Mouse (Mus musculus): ENCODE measurements around the gene Rras2. TPM values are rescaled to one million over a fixed set of nuclear protein-coding genes. Genes with fewer than 3 reads are reported as not detected.

Rras2 gene
- polyA plus RNA-seq, 1 experiment from 2014 or later: 21.2 TPM

DNA sequence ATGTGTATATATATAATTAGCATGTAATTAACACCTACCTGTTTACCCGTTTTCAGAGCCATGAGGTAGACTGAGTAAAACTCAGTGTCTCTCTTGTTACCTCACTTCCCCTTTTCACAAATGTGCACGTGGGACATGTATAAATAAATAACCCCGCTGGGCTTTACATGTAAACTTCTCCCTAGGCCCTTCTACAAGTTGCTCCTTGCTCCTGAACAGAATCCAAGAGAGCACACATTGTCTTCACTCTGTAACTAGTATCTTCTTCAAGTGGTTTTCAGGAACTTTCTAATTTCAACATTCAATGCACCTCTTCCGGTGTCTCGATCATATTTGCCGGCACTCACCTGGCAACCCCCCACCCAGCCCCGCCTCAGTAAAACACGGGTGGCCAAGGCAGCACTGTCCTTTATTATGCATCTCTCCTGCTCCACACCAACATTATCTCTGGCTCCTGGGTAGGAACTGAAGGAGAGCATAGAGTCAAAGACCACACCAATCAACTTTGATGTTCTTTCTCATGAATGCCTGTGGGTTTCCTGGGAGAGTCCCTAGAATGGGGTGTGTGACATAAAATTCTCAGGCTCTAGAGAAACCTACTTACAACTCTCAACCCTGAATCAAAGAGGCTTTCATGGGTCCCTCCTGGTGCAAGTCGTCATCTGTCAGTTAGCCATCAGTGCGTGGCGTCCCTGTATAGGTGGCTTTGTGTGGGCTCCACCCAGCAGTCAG is 47.7 kb downstream of the Rras2 start:
- Histone ChIP-seq H3K9me3 (no peaks in the 10 kb centered on the region), H3K9ac (no peak overlapping the region), H3K27me3 (no peaks in the 10 kb centered on the region), H3K4me1 (peaks cover 36% of the 10 kb centered on the region), H3K36me3 (no peaks in the 10 kb centered on the region), H3K4me3 (no peak overlapping the region), H3K27ac (no peak overlapping the region), H3K4me2 (no peak overlapping the region)
- no peak for ATAC-seq (ENCODE audit: insufficient number of reproducible peaks, insufficient read depth, low FRiP score, low TSS enrichment, low read depth)
- 83% methylated on average over 11 of the region's 11 CpGs for whole genome bisulfite sequencing

DNA sequence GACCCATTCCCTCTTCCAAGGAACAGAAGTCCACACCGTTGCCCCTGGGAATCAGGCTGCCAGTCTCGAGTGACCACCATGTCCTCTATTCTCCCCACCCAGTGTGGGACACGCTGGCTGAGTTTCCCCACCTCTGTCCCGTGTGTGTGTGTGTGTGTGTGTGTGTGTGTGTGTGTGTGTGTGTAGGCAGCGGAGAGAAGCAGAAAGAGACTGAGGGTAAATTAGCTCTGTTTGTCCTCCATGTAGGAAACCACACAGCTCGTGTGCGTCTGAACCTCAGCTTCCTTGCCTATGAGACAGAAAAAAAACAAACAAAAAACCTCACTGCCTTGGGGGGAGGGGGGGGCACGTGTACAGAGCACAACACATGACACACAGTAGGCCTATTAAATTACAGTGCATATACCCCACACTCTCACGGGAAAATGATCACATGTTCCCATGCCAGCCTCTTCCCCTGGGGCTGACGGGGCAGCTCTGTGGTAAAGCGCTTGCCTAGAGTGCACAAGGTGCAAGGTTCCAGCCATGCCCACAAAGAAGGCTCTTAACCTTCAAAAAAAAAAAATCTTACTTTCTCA is 48.5 kb downstream of the Rras2 start:
- Histone ChIP-seq H3K9ac (no peak overlapping the region), H3K27ac (no peak overlapping the region), H3K4me2 (no peak overlapping the region), H3K4me1 (peaks cover 42% of the 10 kb centered on the region), H3K9me3 (no peaks in the 10 kb centered on the region), H3K4me3 (no peak overlapping the region), H3K27me3 (no peaks in the 10 kb centered on the region), H3K36me3 (no peaks in the 10 kb centered on the region)
- ATAC-seq (ENCODE audit: insufficient number of reproducible peaks, insufficient read depth, low FRiP score, low TSS enrichment, low read depth): no peak
- WGBS: 70% methylated on average over 11 of the region's 11 CpGs

DNA sequence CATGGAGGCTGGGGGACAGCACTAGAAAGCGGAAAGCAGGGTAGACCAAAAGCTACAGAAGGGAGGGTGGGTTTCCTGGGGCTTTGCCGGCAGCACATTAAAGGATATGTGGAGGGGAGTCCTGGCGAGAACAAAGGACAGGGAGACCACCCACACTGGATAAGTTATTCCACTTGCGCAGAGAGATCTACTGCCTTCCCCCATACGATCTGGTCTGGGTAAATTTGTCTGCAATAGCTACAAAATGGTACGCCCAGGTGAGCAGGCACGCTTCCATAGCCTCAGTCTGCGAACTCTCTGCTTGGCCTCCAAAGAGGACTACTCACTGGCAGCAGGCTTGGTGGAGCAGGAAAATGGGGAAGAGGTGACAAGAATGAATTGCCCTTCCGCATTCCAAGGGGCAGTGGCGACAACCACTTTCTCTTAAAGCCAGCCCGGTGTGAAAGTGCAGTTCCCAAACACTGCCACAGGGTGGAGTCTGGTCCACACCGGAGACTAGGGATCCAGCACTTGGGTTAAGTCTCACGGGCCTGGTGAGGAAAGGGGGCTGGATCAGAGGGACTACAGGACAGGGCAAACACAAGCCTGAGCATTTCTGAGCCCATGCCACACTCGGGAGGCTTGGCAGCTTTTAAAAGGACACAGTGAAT is 50.9 kb downstream of the Rras2 start:
- Histone ChIP-seq H3K27ac (peak overlapping the region; percentile 60; the same call in 1 of the 2 replicates), H3K9me3 (no peaks in the 10 kb centered on the region), H3K4me1 (peaks cover 39% of the 10 kb centered on the region), H3K9ac (0 out of 2 replicates have a peak overlapping the region, but pooled peaks have one; percentile 36), H3K36me3 (no peaks in the 10 kb centered on the region), H3K27me3 (no peaks in the 10 kb centered on the region), H3K4me3 (peak overlapping the region; percentile 34), H3K4me2 (peak overlapping the region; percentile 67)
- ATAC-seq (ENCODE audit: insufficient number of reproducible peaks, insufficient read depth, low FRiP score, low TSS enrichment, low read depth): 0 out of 2 replicates have a peak, but pooled peaks have one; percentile 40
- WGBS: 8% methylated on average over 14 of the region's 14 CpGs

DNA sequence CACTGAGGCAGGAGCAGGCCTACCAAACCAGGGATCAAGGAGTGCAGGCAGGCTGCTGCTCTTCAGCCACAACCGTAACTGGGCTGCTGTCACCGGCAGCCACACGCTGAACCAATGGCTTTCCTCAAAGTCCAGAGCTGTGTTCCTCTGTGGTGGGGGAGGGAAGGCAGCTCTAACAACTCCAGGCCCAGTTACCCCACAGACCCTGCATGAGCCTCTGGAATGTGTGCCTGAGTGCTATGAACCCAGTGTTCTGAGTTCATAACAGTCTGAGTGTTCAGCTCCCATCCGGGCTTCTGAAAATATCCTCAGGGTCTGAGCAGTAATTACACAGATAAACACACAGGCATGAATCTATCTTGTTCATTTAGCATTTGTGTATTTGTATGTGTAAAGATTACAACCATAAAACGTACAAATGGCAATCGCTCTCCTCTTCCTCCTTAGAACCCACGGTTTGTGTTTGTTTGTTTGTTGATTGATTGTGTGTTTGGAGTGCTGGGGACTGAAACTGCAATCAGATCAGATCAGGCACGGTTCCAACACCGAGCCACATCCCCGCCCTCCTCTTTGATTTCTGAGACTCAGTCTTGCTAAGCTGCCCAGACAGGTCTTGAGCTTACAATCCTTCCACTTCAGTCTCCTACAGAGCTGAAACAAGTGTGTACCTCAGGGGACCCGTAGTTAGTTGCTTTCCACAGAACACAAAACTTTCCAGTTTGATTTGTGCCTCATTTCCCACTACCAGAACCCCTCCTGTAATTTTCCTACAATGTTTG is 52.0 kb downstream of the Rras2 start:
- H3K36me3 ChIP-seq: no peaks in the 10 kb centered on the region
- no peak overlapping the region for H3K4me3 ChIP-seq
- H3K4me2 ChIP-seq: peak overlapping the region; percentile 67
- no peaks in the 10 kb centered on the region for H3K27me3 ChIP-seq
- ATAC-seq (ENCODE audit: insufficient number of reproducible peaks, insufficient read depth, low FRiP score, low TSS enrichment, low read depth): no peak
- H3K4me1 ChIP-seq: peaks cover 34% of the 10 kb centered on the region
- 24% methylated on average over 11 of the region's 11 CpGs for WGBS
- no peaks in the 10 kb centered on the region for H3K9me3 ChIP-seq
- peak overlapping the region; percentile 66 for H3K27ac ChIP-seq
- no peak overlapping the region for H3K9ac ChIP-seq

DNA sequence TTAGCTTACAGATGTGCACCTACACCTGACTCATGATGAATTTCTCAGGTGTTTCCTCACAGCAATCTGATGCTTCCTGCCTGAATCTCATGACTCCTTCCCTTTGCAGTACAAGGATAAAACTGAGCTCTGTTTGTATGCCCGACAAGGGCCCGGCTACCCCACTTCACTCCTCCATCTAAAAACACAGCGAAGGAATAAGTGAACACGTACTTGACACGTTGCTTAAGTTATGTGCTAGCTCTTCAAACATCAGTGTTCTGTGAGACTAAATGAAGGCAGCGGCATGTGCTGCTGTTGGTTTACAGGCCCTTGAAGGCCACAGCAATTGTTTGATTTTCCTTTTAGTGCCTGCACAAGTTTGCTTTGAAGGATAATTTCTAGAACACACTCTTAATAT is 53.6 kb downstream of the Rras2 start:
- Histone ChIP-seq H3K27ac (no peak overlapping the region), H3K9me3 (no peaks in the 10 kb centered on the region), H3K27me3 (no peaks in the 10 kb centered on the region), H3K36me3 (no peaks in the 10 kb centered on the region), H3K9ac (no peak overlapping the region), H3K4me2 (no peak overlapping the region), H3K4me1 (peaks cover 34% of the 10 kb centered on the region), H3K4me3 (no peak overlapping the region)
- no peak for ATAC-seq (ENCODE audit: insufficient number of reproducible peaks, insufficient read depth, low FRiP score, low TSS enrichment, low read depth)
- 86% methylated on average over 6 of the region's 6 CpGs for WGBS

DNA sequence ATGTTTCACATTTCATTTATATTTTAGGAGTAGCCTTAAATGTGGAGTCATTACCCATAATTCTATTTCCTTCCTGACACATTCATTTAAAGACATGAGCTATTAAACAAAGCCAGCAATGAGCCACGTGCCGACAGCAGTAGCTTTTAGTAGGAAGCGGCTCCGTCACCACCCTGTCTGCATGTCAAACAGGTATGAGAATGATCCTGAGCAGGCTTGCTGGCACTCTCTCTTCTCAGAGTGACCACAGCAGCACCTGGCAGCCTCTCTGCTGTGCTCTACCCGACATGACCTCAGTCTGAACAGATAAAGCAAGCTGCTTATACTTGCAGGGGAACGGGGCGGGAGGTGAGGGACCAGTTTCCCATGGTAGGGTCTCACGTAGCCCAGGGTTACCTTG is 54.0 kb downstream of the Rras2 start:
- no peaks in the 10 kb centered on the region for H3K27me3 ChIP-seq

DNA sequence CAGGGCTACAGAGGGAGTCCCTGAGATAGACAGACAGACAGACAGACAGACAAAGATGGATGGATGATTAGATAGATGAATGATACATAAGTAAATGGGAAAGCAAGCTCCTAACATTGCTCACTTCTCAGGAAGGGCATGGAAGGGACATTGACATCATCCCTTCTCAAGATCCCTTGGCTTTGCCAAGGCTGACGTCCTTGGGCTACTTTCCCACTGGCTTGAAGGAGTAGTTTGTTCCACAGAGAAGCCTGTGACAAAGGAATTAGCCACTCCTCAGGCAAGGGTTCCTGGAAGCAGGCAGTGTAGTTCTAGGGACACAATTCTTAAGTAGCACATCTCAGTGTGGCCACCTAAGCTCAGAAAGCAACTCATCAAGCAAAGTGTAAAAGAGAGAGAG is 55.1 kb downstream of the Rras2 start:
- Histone ChIP-seq H3K9me3 (no peaks in the 10 kb centered on the region), H3K4me1 (peaks cover 34% of the 10 kb centered on the region), H3K36me3 (0 out of 2 replicates have a peak, but pooled peaks cover 2% of the 10 kb centered on the region), H3K4me2 (no peak overlapping the region), H3K9ac (no peak overlapping the region), H3K4me3 (no peak overlapping the region), H3K27ac (no peak overlapping the region), H3K27me3 (no peaks in the 10 kb centered on the region)
- 70% methylated on average over 1 of the region's 1 CpGs for WGBS
- ATAC-seq (ENCODE audit: insufficient number of reproducible peaks, insufficient read depth, low FRiP score, low TSS enrichment, low read depth): no peak

More for the DNA sequence above, 54.0 kb downstream of the Rras2 start:
- H3K36me3 ChIP-seq: no peaks in the 10 kb centered on the region
- H3K4me2 ChIP-seq: no peak overlapping the region
- H3K4me1 ChIP-seq: peaks cover 34% of the 10 kb centered on the region
- H3K9ac ChIP-seq: no peak overlapping the region
- WGBS: 64% methylated on average over 8 of the region's 8 CpGs
- H3K9me3 ChIP-seq: no peaks in the 10 kb centered on the region
- no peak overlapping the region for H3K4me3 ChIP-seq
- no peak for ATAC-seq (ENCODE audit: insufficient number of reproducible peaks, insufficient read depth, low FRiP score, low TSS enrichment, low read depth)
- no peak overlapping the region for H3K27ac ChIP-seq

DNA sequence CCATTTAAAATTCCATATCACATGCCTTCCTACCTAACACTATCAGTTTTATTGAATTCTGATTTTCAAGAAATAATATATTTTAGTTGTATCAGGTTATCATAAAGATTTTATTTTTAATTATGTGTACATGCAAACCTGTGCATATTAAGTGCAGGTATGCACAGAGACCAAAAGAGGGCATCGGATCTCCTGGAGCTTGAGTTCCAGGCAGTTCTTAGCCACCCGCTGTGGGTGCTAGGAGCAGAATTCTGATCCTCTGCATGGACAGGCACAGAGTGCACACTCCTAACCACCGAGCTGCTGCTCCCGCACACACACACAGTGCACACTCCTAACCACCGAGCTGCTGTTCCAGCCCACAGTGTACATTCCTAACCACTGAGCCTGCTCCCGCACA is 57.1 kb downstream of the Rras2 start:
- Histone ChIP-seq H3K9ac (no peak overlapping the region), H3K4me3 (no peak overlapping the region), H3K4me1 (peaks cover 24% of the 10 kb centered on the region), H3K27me3 (no peaks in the 10 kb centered on the region), H3K9me3 (no peaks in the 10 kb centered on the region), H3K4me2 (no peak overlapping the region), H3K36me3 (0 out of 2 replicates have a peak, but pooled peaks cover 2% of the 10 kb centered on the region), H3K27ac (no peak overlapping the region)
- WGBS: 97% methylated on average over 6 of the region's 6 CpGs
- no peak for ATAC-seq (ENCODE audit: insufficient number of reproducible peaks, insufficient read depth, low FRiP score, low TSS enrichment, low read depth)

DNA sequence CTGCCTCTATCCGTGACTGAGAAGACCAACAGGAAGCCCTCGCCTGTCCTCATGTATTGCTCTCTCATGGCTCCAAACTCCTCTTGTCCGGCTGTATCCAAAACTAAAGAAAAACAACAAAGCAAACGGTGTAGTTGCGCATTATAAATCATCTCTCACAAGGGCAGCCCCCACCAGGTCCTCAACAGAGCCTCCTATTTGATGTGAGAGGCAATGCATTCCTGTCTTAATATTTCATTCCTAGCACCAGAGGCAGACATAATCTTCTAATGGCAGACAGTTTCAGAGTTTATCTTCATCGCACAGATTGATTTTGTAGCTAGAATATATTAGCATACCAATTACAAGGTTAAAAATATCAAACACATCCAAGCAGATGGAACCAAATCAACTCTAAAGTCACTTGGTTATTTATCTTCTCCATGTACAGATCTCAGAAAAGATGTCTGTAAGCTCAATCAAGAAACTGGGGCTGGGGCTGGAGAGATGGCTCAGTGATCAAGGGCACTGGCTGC is 58.6 kb downstream of the Rras2 start:
- WGBS: 88% methylated on average over 6 of the region's 6 CpGs
- Histone ChIP-seq H3K27me3 (no peaks in the 10 kb centered on the region), H3K9ac (no peak overlapping the region), H3K9me3 (no peaks in the 10 kb centered on the region), H3K36me3 (0 out of 2 replicates have a peak, but pooled peaks cover 2% of the 10 kb centered on the region), H3K4me3 (no peak overlapping the region), H3K4me2 (no peak overlapping the region), H3K27ac (no peak overlapping the region), H3K4me1 (peaks cover 12% of the 10 kb centered on the region)
- no peak for ATAC-seq (ENCODE audit: insufficient number of reproducible peaks, insufficient read depth, low FRiP score, low TSS enrichment, low read depth)

DNA sequence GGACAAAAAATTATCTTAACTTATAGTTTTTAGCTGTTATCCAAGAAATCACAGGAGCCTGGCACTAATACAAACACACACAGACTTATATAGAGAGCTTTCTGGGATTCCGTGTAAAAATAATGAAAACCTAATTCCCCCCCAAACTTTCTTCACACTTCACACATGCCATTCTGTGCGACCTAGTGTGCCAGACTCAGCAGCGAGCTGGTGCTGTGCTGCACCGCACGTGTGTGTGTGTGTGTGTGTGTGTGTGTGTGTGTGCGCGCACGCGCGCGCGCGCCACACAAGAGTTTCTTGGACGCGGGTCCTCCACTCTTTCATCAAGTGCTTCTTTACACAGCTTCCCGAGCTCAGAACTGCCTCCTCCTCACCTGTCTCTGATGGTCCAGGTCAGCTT is 59.4 kb downstream of the Rras2 start:
- ATAC-seq (ENCODE audit: insufficient number of reproducible peaks, insufficient read depth, low FRiP score, low TSS enrichment, low read depth): no peak
- 91% methylated on average over 16 of the region's 16 CpGs for WGBS
- Histone ChIP-seq H3K36me3 (0 out of 2 replicates have a peak, but pooled peaks cover 2% of the 10 kb centered on the region), H3K4me2 (no peak overlapping the region), H3K27ac (no peak overlapping the region), H3K4me1 (peaks cover 7% of the 10 kb centered on the region; the same call in 1 of the 2 replicates), H3K27me3 (no peaks in the 10 kb centered on the region), H3K9ac (no peak overlapping the region), H3K4me3 (no peak overlapping the region), H3K9me3 (no peaks in the 10 kb centered on the region)

DNA sequence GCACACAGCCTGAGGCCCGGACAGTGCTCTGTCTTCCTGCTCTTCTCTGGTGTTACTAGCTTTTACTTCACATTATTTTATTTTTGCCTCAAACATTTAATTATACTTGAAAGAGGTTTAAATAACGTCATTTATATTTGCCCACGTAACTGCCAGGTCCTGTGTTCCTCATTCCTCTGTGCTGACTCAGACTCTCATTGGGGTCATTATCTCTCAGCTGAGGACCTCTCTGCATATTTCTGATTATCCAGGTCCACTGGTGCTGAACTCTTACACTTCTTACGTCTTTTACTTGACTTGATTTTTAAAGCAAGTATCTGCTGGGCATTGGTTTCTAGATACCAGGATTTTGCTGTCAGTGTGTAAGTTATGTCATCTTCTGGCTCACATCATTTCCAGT is 63.9 kb downstream of the Rras2 start:
- WGBS: 68% methylated on average over 4 of the region's 4 CpGs
- H3K4me1 ChIP-seq: peaks cover 7% of the 10 kb centered on the region; the same call in 1 of the 2 replicates
- no peaks in the 10 kb centered on the region for H3K9me3 ChIP-seq
- no peak overlapping the region for H3K9ac ChIP-seq
- H3K4me3 ChIP-seq: no peak overlapping the region
- no peak for ATAC-seq (ENCODE audit: insufficient number of reproducible peaks, insufficient read depth, low FRiP score, low TSS enrichment, low read depth)
- H3K4me2 ChIP-seq: no peak overlapping the region
- H3K36me3 ChIP-seq: 0 out of 2 replicates have a peak, but pooled peaks cover 2% of the 10 kb centered on the region
- H3K27me3 ChIP-seq: no peaks in the 10 kb centered on the region
- H3K27ac ChIP-seq: no peak overlapping the region
